ENCODE assay signal across 26 mouse cellular contexts in genomic region chr5:116567298-116567697, GRCm38 (mm10).
"Had no signal": no experiment of that assay in that cellular context is flagged by ENCODE, and none has a peak within 500 bp of the region (broad histone marks: within the 10 kb centered on the region; RNA-seq: fewer than 3 reads in every experiment).

No protein-coding gene starts in this region.

- H3K36me3 ChIP-seq: heart, embryonic 13.5 days; heart, embryonic 15.5 days; hindbrain, embryonic 15.5 days; kidney, embryonic 15.5 days; limb, embryonic 13.5 days; limb, embryonic 15.5 days; liver, embryonic 12.5 days had no signal

- DNase-seq: gastrocnemius, postnatal 14 days; gastrocnemius, postnatal 36 days; heart, adult 11 months; heart, adult 2 months; heart, postnatal 14 days; heart, postnatal 36 days; kidney, adult 11 months; kidney, adult 2 months; kidney, adult 9 months; kidney, postnatal 14 days; kidney, postnatal 36 days; layer of hippocampus, adult 9-11 months; layer of hippocampus, postnatal 36 days had no signal

- H3K27ac ChIP-seq: heart, adult 2 months; heart, embryonic 13.5 days; heart, embryonic 15.5 days; hindbrain, embryonic 15.5 days; hindbrain, postnatal 0 days; kidney, embryonic 15.5 days; kidney, postnatal 0 days; limb, embryonic 13.5 days; limb, embryonic 15.5 days; liver, embryonic 12.5 days; liver, embryonic 14.5 days had no signal

- ATAC-seq: hindbrain, postnatal 0 days; intestine, embryonic 16.5 days; liver, embryonic 12.5 days had no signal

- H3K27me3 ChIP-seq: hindbrain, embryonic 13.5 days; hindbrain, embryonic 15.5 days; liver, embryonic 12.5 days had no signal

- H3K9me3 ChIP-seq: heart, embryonic 13.5 days; heart, embryonic 15.5 days; hindbrain, embryonic 13.5 days; hindbrain, embryonic 15.5 days; kidney, embryonic 15.5 days; limb, embryonic 13.5 days; limb, embryonic 15.5 days had no signal

- H3K4me3 ChIP-seq: heart, adult 2 months; heart, embryonic 13.5 days; heart, embryonic 15.5 days; hindbrain, embryonic 13.5 days; hindbrain, embryonic 15.5 days; kidney, embryonic 15.5 days; limb, embryonic 13.5 days; limb, embryonic 15.5 days; liver, embryonic 12.5 days had no signal

- H3K4me2 ChIP-seq: heart, embryonic 11.5 days; heart, embryonic 13.5 days; heart, embryonic 15.5 days; hindbrain, embryonic 13.5 days; hindbrain, embryonic 15.5 days; kidney, embryonic 15.5 days; limb, embryonic 13.5 days; limb, embryonic 15.5 days; liver, embryonic 12.5 days had no signal

- H3K9ac ChIP-seq: heart, embryonic 13.5 days; heart, embryonic 15.5 days; hindbrain, embryonic 13.5 days; hindbrain, embryonic 15.5 days; kidney, embryonic 15.5 days; limb, embryonic 13.5 days; limb, embryonic 15.5 days; liver, embryonic 12.5 days; liver, embryonic 14.5 days had no signal

- H3K4me1 ChIP-seq: heart, embryonic 13.5 days; heart, embryonic 15.5 days; kidney, embryonic 15.5 days; limb, embryonic 15.5 days; liver, embryonic 12.5 days had no signal
